Mouse (Mus musculus) C2C12 (cell line): Measurements from ENCODE around the gene Dcun1d4.

Source experiments
- CEBPB ChIP-seq: IDR thresholded peaks from one replicate; pipeline ENCODE4 v1.6.1; 2011; ENCODE audit warnings: low read depth, mild to moderate bottlenecking, control low read depth, moderate library complexity
- CTCF ChIP-seq: IDR thresholded peaks from one replicate; pipeline ENCODE4 v1.5.1; 2011; ENCODE audit not compliant: control insufficient read depth, insufficient read depth, insufficient read length
- FOSL1 ChIP-seq: IDR thresholded peaks from one replicate; pipeline ENCODE4 v1.8.0; 2011; ENCODE audit warnings: mild to moderate bottlenecking, low read length; ENCODE audit not compliant: poor library complexity, insufficient read depth, severe bottlenecking
- MAX ChIP-seq: IDR thresholded peaks from one replicate; pipeline ENCODE4 v1.6.1; 2011; ENCODE audit warnings: mild to moderate bottlenecking, control low read depth
- MYOD1 ChIP-seq: IDR thresholded peaks from one replicate; pipeline ENCODE4 v1.6.1; 2011; ENCODE audit warnings: low read depth; ENCODE audit not compliant: control insufficient read depth, insufficient read length

DNA sequence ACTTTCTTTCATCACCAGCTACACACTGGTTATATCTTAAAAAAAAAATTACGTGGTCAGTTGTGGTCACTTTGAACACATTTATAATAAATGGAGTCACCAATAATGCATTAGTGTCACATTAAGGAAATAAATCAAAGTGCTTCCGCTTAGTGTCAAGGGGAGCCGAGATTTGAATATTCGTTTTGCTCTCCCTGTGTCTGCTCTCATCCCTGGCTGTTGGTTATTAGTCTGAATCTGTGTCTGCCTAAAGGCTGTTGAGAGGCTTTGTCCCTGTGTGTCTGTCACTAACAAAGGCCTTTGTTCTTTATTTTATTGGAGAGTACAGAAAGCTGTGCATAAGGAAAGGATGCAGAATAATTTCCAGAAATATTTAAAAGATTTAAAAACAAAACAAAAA lies 105.8 kb downstream of the Dcun1d4 start:
- no peak for TF ChIP-seq CTCF
- TF ChIP-seq MYOD1: no peak
- no peak for TF ChIP-seq MAX
- TF ChIP-seq CEBPB: no peak
- TF ChIP-seq FOSL1: no peak
